Mouse (Mus musculus): ENCODE results near the gene Tmpo.

DNA sequence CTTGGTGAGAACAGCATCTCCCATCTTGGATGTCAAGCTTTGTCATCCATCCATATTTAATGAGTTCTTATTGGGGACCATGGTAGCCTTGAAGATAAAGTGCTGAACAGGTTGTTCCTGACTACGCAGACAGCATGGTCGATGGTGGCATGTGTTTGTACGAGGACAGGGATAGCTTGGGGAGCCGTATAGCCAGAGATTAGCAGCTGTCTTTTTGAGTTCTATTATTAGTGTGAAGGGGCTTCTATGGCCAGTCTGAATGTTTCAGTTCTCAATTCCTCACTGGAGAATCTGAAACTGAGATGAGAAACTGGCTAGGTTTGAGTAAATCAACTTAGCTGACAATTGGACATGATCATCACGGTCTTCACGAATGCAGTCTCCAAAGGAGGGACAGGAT lies 24.5 kb upstream of the Tmpo start:
- no peak for TF ChIP-seq CTCF (IDR thresholded peaks at IDR 0.05)
- TF ChIP-seq EP300 (IDR thresholded peaks at IDR 0.05): no peak

Data from lung, postnatal 0 days (tissue).